Mouse (Mus musculus) layer of hippocampus, adult 6 months (tissue): ENCODE measurements around the gene Piezo1. TPM values are rescaled to one million over a fixed set of nuclear protein-coding genes. Genes with fewer than 3 reads are reported as not detected.

ENCODE experiments used
- long read RNA-seq, 2 experiments: library from polyadenylated mRNA; unstranded; transcript quantifications; one replicate each; pipeline ENCODE4 v2.0.0; 2019 to 2020
- microRNA-seq: library from miRNA; unstranded; fragments of <30 nt; microRNA quantifications from one replicate; pipeline ENCODE4 v1.2.0, GENCODE M21; 2020
- polyA plus RNA-seq: library from polyadenylated mRNA; unstranded; fragments of <200 nt; fragmentation: Nextera tagmentation; gene quantifications from 2 replicates; pipeline ENCODE4 v1.2.3, GENCODE M21; 2021

Gene Piezo1
- polyA plus RNA-seq: 0.84 and 1.2 TPM in 2 replicates
- long read RNA-seq, experiment 1, partial matches to known transcripts: 1 of 2 reads
- long read RNA-seq, experiment 1, other reads (novel, unspliced or antisense): 1 of 2 reads
- long read RNA-seq, experiment 2, partial matches to known transcripts: 4 of 5 reads
- long read RNA-seq, experiment 2, other reads (novel, unspliced or antisense): 1 of 5 reads

GRCm38 (mm10) chr8:122551265-122552051 lies at the start of gene Piezo1:
TSS of gene Piezo1 (minus strand) at chr8:122551329.

GRCm38 (mm10) chr8:122576648-122577022 lies 25.5 kb upstream of the Piezo1 start, which contains the start of gene Aprt:
TSS of gene Aprt (minus strand) at chr8:122576909.

GRCm38 (mm10) chr8:122567361-122568108 lies 16.4 kb upstream of the Piezo1 start, which contains the start of gene Cdt1:
TSS of gene Cdt1 (plus strand) at chr8:122568015.

GRCm38 (mm10) chr8:122475580-122476320 lies 75.4 kb downstream of the Piezo1 start, which contains the start of the genes Rnf166 and Ctu2:
TSS of gene Rnf166 (minus strand) at chr8:122476064.
TSS of gene Ctu2 (plus strand) at chr8:122476143.

GRCm38 (mm10) chr8:122460524-122461472 lies 90.3 kb downstream of the Piezo1 start, which contains the start of gene Snai3:
TSS of gene Snai3 (minus strand) at chr8:122460733.

GRCm38 (mm10) chr8:122443262-122444006 lies 107.7 kb downstream of the Piezo1 start, which contains the start of gene Mvd:
TSS of gene Mvd (minus strand) at chr8:122443422.

GRCm38 (mm10) chr8:122432443-122433268 lies 118.5 kb downstream of the Piezo1 start, which contains the start of gene Cyba:
TSS of gene Cyba (minus strand) at chr8:122432930.

Small RNA genes lying within 50 kb of the gene (microRNA-seq; reads per million reads assigned to microRNA genes)
- gene Gm24366: not detected

Other genes with a start within 250 kb of the Piezo1 start
- 0.10 TPM in 1 of 2 replicates, not detected in the other for gene Trhr2, start 190.6 kb downstream of the Piezo1 start, polyA plus RNA-seq
- 4.1 and 4.5 TPM in 2 replicates for gene Zc3h18, start 174.7 kb downstream of the Piezo1 start, polyA plus RNA-seq
- gene Il17c, start 129.3 kb downstream of the Piezo1 start, polyA plus RNA-seq: not detected in 2 replicates
- gene Cyba, start 118.4 kb downstream of the Piezo1 start, polyA plus RNA-seq: 38.7 and 50.1 TPM in 2 replicates
- 29.1 and 29.9 TPM in 2 replicates for gene Mvd, start 107.9 kb downstream of the Piezo1 start, polyA plus RNA-seq
- not detected in 2 replicates for gene Snai3, start 90.6 kb downstream of the Piezo1 start, polyA plus RNA-seq
- 21.5 and 23.2 TPM in 2 replicates for gene Rnf166, start 75.3 kb downstream of the Piezo1 start, polyA plus RNA-seq
- 21.3 and 21.5 TPM in 2 replicates for gene Ctu2, start 75.2 kb downstream of the Piezo1 start, polyA plus RNA-seq
- 1.1 and 1.4 TPM in 2 replicates for gene Cdt1, start 16.7 kb upstream of the Piezo1 start, polyA plus RNA-seq
- gene Aprt, start 25.6 kb upstream of the Piezo1 start, polyA plus RNA-seq: 158 and 170 TPM in 2 replicates
- 4.3 and 4.6 TPM in 2 replicates for gene Galns, start 60.1 kb upstream of the Piezo1 start, polyA plus RNA-seq
- gene Trappc2l, start 60.3 kb upstream of the Piezo1 start, polyA plus RNA-seq: 195 and 238 TPM in 2 replicates
- not detected in 2 replicates for gene Pabpn1l, start 71.4 kb upstream of the Piezo1 start, polyA plus RNA-seq
- 3.1 and 4.1 TPM in 2 replicates for gene Cbfa2t3, start 147.8 kb upstream of the Piezo1 start, polyA plus RNA-seq
- 3.8 and 4.4 TPM in 2 replicates for gene Acsf3, start 224.2 kb upstream of the Piezo1 start, polyA plus RNA-seq